Mouse (Mus musculus) limb, embryonic 15.5 days (tissue): ENCODE measurements at regions not wholly inside any gene's neighbourhood (a gene's known extent, or its start where the extent isn't known, plus 50 kb on each side); places are given as distances from the start of the nearest gene placed in this dataset.
"Not testable (repeated sequence)": the region's sequence is repeated elsewhere in the genome, so short reads cannot be mapped to it uniquely, and the experiment has no call there.

ENCODE experiments used
- ATAC-seq: fragments of 200-750 bp; cut with Nextera tagmentation; 2 replicates; pipeline ENCODE4 v1.8.0; 2017; ENCODE audit warnings: low read depth, moderate TSS enrichment; ENCODE audit not compliant: insufficient number of reproducible peaks, low FRiP score, low TSS enrichment
- H3K27ac ChIP-seq: fragments of 300-500 bp; sonication (generic); 2 replicates; pipeline ENCODE4 v1.5.1; 2015; ENCODE audit warnings: moderate library complexity, mild to moderate bottlenecking, inconsistent platforms
- H3K27me3 ChIP-seq: fragments of 300-500 bp; sonication (generic); 2 replicates; pipeline ENCODE4 v1.6.1; 2015; ENCODE audit warnings: inconsistent platforms
- H3K36me3 ChIP-seq: fragments of 300-500 bp; sonication (generic); 2 replicates; pipeline ENCODE4 v1.6.1; 2015; ENCODE audit warnings: inconsistent platforms
- H3K4me1 ChIP-seq: fragments of 300-500 bp; sonication (generic); 2 replicates; pipeline ENCODE4 v1.6.1; 2015; ENCODE audit warnings: inconsistent platforms
- H3K4me2 ChIP-seq: fragments of 300-500 bp; sonication (generic); 2 replicates; pipeline ENCODE4 v1.6.1; 2015; ENCODE audit warnings: mild to moderate bottlenecking, inconsistent platforms
- H3K4me3 ChIP-seq: fragments of 300-500 bp; sonication (generic); 2 replicates; pipeline ENCODE4 v1.5.1; 2015; ENCODE audit warnings: mild to moderate bottlenecking, inconsistent platforms
- H3K9ac ChIP-seq: fragments of 300-500 bp; sonication (generic); 2 replicates; pipeline ENCODE4 v1.6.1; 2015; ENCODE audit warnings: inconsistent platforms
- H3K9me3 ChIP-seq: fragments of 300-500 bp; sonication (generic); 2 replicates; pipeline ENCODE4 v1.6.1; 2016; ENCODE audit warnings: inconsistent platforms
- WGBS: fragments of 180-500 bp; shearing (Covaris S2); methylation state at CpG from one replicate; pipeline ENCODE4 v1.1.7; 2015; 5-methylcytosine and 5-hydroxymethylcytosine counted together

GRCm38 (mm10) chr13:52355921-52356320 lies 175.2 kb downstream of the Diras2 start:
- 77% methylated on average over 4 of the region's 4 CpGs for WGBS

GRCm38 (mm10) chr13:52359332-52359731 lies 171.7 kb downstream of the Diras2 start:
- not testable (repeated sequence) for H3K9ac ChIP-seq, H3K4me1 ChIP-seq, H3K4me3 ChIP-seq, H3K27ac ChIP-seq, H3K9me3 ChIP-seq, H3K27me3 ChIP-seq, H3K4me2 ChIP-seq, H3K36me3 ChIP-seq, ATAC-seq
- 81% methylated on average over 4 of the region's 4 CpGs for WGBS

More at GRCm38 (mm10) chr13:52355921-52356320, 175.2 kb downstream of the Diras2 start:
- H3K4me3 ChIP-seq, H3K9ac ChIP-seq, H3K4me1 ChIP-seq, H3K36me3 ChIP-seq, H3K27me3 ChIP-seq, H3K27ac ChIP-seq, ATAC-seq, H3K9me3 ChIP-seq, H3K4me2 ChIP-seq: not testable (repeated sequence)

DNA sequence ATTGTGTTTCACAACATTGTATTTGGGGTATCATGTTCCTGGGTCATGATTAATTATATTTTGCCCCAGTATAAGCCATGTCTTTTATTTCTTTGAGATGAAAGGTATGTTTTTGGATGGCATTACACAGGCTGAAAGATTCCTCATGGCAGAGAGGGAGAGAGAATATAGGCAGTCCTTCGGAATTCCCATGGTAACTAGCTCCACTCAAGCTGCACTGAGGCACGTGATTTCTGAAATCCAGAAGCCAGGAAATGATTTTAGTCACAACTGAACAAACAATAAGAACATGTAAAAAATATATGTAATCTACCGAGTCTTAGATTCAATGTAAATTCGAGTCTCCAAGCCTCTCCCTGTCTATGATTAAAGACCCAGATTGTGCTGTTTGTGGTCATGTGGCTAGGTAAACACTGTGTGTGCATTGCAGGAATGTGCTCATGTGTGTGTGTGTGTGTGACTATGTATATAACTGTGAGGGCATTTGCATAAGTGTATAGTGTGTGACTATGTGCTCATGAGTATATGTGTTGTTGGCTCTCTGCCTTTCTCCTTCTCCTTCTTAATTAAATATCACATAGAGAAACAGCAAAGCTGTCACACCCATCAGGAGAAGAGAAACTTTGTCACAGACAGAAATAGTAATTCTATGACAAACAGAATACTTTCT lies 169.8 kb downstream of the Diras2 start:
- H3K27ac ChIP-seq: no peak overlapping the region
- WGBS: 72% methylated on average over 4 of the region's 4 CpGs
- no peak for ATAC-seq

GRCm38 (mm10) chr13:52362266-52362665 lies 168.8 kb downstream of the Diras2 start:
- no peaks in the 10 kb centered on the region for H3K9me3 ChIP-seq
- no peak overlapping the region for H3K4me3 ChIP-seq
- no peak overlapping the region for H3K4me2 ChIP-seq
- no peak overlapping the region for H3K9ac ChIP-seq
- ATAC-seq: no peak
- no peaks in the 10 kb centered on the region for H3K27me3 ChIP-seq
- no peaks in the 10 kb centered on the region for H3K36me3 ChIP-seq
- no peaks in the 10 kb centered on the region for H3K4me1 ChIP-seq
- no peak overlapping the region for H3K27ac ChIP-seq
- 88% methylated on average over 5 of the region's 5 CpGs for WGBS

More for the DNA sequence above, 169.8 kb downstream of the Diras2 start:
- Histone ChIP-seq H3K9ac (no peak overlapping the region), H3K4me1 (no peaks in the 10 kb centered on the region), H3K4me2 (no peak overlapping the region), H3K9me3 (no peaks in the 10 kb centered on the region), H3K36me3 (no peaks in the 10 kb centered on the region), H3K4me3 (no peak overlapping the region), H3K27me3 (no peaks in the 10 kb centered on the region)

GRCm38 (mm10) chr13:52369851-52370250 lies 161.2 kb downstream of the Diras2 start:
- Histone ChIP-seq H3K27ac (no peak overlapping the region), H3K9ac (no peak overlapping the region), H3K9me3 (no peaks in the 10 kb centered on the region), H3K4me2 (no peak overlapping the region), H3K4me1 (no peaks in the 10 kb centered on the region), H3K36me3 (no peaks in the 10 kb centered on the region), H3K27me3 (no peaks in the 10 kb centered on the region), H3K4me3 (no peak overlapping the region)
- ATAC-seq: no peak

DNA sequence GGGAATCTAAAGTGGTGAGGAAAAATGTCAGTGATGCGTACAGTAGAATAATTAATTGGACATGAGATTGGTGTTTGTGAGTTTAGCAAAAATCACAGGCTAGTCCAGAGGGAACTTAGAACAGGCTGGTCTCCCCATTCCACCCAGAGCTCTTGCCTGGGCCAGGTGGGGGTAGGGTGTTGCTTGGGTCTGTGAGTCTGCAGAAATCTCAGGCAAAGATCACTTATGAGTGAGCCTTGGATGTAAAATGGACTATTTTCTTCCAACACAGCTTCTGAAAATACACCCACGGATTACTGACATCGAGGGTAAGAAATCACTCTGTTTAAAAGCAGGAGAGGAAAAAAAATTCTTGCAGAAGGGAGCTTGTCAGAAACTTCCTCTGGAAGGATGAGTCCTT lies 159.1 kb downstream of the Diras2 start:
- H3K9me3 ChIP-seq: no peaks in the 10 kb centered on the region
- no peaks in the 10 kb centered on the region for H3K4me1 ChIP-seq
- no peak overlapping the region for H3K4me3 ChIP-seq
- no peak overlapping the region for H3K27ac ChIP-seq
- no peaks in the 10 kb centered on the region for H3K27me3 ChIP-seq
- no peak overlapping the region for H3K9ac ChIP-seq
- H3K36me3 ChIP-seq: no peaks in the 10 kb centered on the region
- no peak for ATAC-seq
- WGBS: 78% methylated on average over 3 of the region's 3 CpGs
- no peak overlapping the region for H3K4me2 ChIP-seq

DNA sequence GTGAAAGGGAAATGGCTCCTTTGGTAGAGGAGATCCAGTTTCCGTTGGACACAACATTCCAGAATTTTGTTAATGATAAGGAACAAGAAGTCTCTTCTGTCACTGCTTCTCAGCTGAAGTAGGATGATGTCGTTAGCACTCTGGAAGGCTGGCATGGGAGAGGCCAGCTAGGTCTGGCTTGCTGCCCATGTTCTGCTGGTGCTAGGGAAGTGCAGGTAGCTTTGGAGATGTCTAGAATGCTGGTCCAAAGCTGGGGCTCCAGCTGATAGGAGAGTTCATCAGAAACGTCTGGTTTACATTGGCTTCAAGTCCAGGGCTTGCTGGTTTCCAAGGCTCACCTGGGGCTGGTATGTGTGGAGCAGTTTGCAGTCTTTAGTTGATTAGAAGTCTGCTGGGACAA lies 156.3 kb downstream of the Diras2 start:
- H3K9ac ChIP-seq: no peak overlapping the region
- H3K4me3 ChIP-seq: no peak overlapping the region
- H3K36me3 ChIP-seq: no peaks in the 10 kb centered on the region
- WGBS: 58% methylated on average over 3 of the region's 3 CpGs
- H3K4me1 ChIP-seq: no peaks in the 10 kb centered on the region
- no peaks in the 10 kb centered on the region for H3K27me3 ChIP-seq
- no peak overlapping the region for H3K4me2 ChIP-seq
- no peaks in the 10 kb centered on the region for H3K9me3 ChIP-seq
- no peak for ATAC-seq
- H3K27ac ChIP-seq: no peak overlapping the region

DNA sequence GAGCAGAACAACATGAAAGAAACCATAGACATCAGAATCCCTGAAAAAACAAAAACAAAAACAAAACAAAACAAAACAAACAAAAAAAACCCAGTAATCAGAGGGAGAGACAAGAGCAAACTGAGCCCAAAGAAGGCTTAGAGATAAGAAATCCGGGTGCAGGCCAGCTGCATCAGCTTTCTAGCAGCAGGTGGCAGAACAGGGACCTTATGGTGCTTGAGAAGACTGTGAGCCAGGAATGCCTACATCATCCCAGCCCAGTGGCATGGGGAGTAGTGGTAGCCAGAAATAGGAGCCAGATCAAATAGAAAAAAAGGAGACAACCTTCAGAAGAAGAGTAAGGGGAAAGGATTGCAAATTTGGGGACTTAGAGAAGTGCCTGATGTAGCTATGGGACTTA lies 152.8 kb downstream of the Diras2 start:
- H3K36me3 ChIP-seq: no peaks in the 10 kb centered on the region
- no peak overlapping the region for H3K27ac ChIP-seq
- H3K27me3 ChIP-seq: no peaks in the 10 kb centered on the region
- no peak overlapping the region for H3K4me2 ChIP-seq
- no peak overlapping the region for H3K9ac ChIP-seq
- H3K4me3 ChIP-seq: no peak overlapping the region
- no peaks in the 10 kb centered on the region for H3K9me3 ChIP-seq
- H3K4me1 ChIP-seq: no peaks in the 10 kb centered on the region
- WGBS: 53% methylated on average over 1 of the region's 1 CpGs
- no peak for ATAC-seq

DNA sequence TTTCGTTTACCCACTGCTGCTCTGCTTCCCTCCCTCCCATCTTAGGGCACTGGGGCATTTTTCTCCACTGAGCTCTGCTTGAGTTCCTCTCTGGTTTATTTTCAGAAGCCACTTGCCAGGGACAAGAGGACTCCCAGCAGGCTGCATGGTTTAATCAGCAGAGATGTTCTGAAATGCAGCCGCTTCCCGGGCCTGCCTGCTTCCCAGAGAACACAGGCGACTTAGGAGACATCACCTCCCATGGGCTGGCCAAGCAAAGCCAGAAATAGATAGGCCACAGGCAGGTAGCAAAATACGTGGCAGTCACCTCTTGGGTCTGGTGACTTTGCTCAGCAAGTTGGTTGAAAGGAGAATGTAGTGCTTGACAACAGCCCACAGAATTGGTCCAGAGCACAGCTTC lies 141.8 kb downstream of the Diras2 start:
- Histone ChIP-seq H3K4me2 (no peak overlapping the region), H3K9me3 (no peaks in the 10 kb centered on the region), H3K27me3 (no peaks in the 10 kb centered on the region), H3K4me3 (no peak overlapping the region), H3K9ac (no peak overlapping the region), H3K36me3 (no peaks in the 10 kb centered on the region), H3K4me1 (no peaks in the 10 kb centered on the region), H3K27ac (no peak overlapping the region)
- ATAC-seq: no peak
- 85% methylated on average over 5 of the region's 5 CpGs for WGBS

DNA sequence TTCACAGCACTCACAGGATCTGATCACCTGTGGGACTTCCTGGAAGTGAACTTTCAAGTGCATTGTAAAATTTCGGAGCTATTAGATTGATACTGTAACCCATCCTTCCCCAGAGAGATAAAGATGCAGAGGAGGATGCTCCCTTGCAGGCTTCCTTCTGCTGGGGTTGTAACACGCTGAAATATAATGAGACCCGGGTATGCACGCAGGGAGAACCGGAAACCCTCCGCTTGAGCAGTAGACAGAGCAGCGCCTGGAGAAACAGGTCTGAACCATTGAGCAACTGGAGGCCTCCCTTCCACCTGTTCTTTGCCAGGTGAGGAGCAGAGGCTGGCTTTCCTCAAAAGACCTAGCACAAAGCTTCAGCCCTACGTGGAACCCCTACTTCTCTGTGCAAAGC lies 135.3 kb downstream of the Diras2 start:
- Histone ChIP-seq H3K4me3 (no peak overlapping the region), H3K4me2 (no peak overlapping the region), H3K27me3 (no peaks in the 10 kb centered on the region), H3K9me3 (no peaks in the 10 kb centered on the region), H3K9ac (no peak overlapping the region), H3K36me3 (no peaks in the 10 kb centered on the region), H3K27ac (no peak overlapping the region), H3K4me1 (no peaks in the 10 kb centered on the region)
- no peak for ATAC-seq
- WGBS: 73% methylated on average over 8 of the region's 8 CpGs

DNA sequence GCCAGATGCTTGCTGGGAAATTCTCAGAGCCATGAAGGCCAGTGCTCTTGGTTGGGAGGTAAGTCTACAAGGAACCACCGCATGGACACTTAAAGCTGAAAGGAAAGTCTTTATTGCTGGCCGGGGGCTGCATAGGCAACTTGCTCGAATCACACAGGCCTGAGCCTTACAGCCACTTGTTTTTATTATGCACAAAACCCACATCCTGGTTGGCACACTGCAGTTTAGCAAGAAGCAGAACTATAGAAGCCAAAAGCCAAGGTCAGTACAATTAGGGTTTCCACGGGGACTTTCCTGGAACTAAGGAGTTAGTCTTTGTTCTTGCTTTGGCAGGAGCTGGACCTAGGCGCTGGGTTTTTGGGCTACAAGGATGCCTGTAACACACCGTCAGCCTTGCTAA lies 132.7 kb downstream of the Diras2 start:
- H3K4me1 ChIP-seq: no peaks in the 10 kb centered on the region
- ATAC-seq: no peak
- no peak overlapping the region for H3K4me3 ChIP-seq
- H3K4me2 ChIP-seq: no peak overlapping the region
- H3K36me3 ChIP-seq: no peaks in the 10 kb centered on the region
- no peak overlapping the region for H3K27ac ChIP-seq
- no peaks in the 10 kb centered on the region for H3K9me3 ChIP-seq
- WGBS: 71% methylated on average over 6 of the region's 6 CpGs
- H3K9ac ChIP-seq: no peak overlapping the region
- no peaks in the 10 kb centered on the region for H3K27me3 ChIP-seq

DNA sequence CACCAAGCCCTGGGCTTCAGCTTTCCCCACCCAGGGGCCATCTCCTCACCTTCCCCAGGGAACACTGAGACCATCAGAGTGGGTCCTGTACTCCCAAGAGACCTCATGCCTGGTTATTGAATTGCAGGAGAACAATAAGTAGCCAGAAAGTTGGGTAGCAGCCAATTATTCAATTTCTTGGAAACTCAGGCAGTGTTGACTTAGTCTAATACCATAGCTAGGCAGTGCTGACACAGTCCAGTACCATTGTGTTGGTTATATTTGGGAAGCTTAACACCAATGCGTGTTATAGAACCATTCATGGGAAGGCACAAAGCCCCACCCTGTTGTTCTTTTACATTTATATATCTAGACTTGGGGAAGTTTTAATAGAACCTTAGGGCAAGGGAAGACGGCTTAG lies 131.9 kb downstream of the Diras2 start:
- 82% methylated on average over 2 of the region's 2 CpGs for WGBS

DNA sequence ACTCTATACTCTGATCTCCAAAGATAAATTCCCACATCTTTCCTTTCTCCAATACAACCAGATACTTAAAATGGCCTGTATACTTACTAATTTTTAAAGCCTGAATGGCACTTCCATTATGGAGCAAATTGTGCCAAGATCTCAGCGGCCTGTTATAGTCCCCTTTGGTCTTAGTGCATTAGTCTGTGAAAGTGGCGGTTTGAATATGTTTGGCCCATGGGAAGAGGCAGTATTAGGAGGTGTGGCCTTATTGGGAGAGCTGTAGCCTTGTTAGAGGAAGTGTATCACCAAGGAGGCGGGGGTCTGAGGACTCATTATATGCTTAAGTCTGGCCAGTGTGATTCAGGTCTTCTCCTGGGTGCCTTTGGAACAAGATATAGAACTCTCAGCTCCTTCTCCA lies 127.3 kb downstream of the Diras2 start:
- H3K4me1 ChIP-seq: no peaks in the 10 kb centered on the region
- WGBS: 64% methylated on average over 3 of the region's 3 CpGs
- no peak overlapping the region for H3K27ac ChIP-seq
- no peaks in the 10 kb centered on the region for H3K9me3 ChIP-seq
- H3K9ac ChIP-seq: no peak overlapping the region
- no peak overlapping the region for H3K4me2 ChIP-seq
- no peaks in the 10 kb centered on the region for H3K36me3 ChIP-seq
- H3K27me3 ChIP-seq: no peaks in the 10 kb centered on the region
- ATAC-seq: no peak
- H3K4me3 ChIP-seq: no peak overlapping the region

More for the DNA sequence above, 131.9 kb downstream of the Diras2 start:
- Histone ChIP-seq H3K4me3 (no peak overlapping the region), H3K27ac (no peak overlapping the region), H3K9ac (no peak overlapping the region), H3K4me2 (no peak overlapping the region), H3K36me3 (no peaks in the 10 kb centered on the region), H3K9me3 (no peaks in the 10 kb centered on the region), H3K4me1 (no peaks in the 10 kb centered on the region), H3K27me3 (no peaks in the 10 kb centered on the region)
- no peak for ATAC-seq
